In genomic region chr6:88465181-88465920, GRCm38 (mm10) we compare ENCODE assay signal across 1 mouse cellular context.
A peak's percentile ranks its signal among the peaks of the same experiment; 100 is the strongest.
TF ChIP-seq lines count a peak whose summit lies in the region.

Gene Ruvbl1, plus strand, starts transcription at chr6:88465409.

TF ChIP-seq in MEL, 35 proteins besides CTCF, POLR2A, EP300 and RAD21 (continued from another document):
- TF ChIP-seq USF2 (IDR thresholded peaks at IDR 0.05; ENCODE audit: borderline replicate concordance in 1 of 2, insufficient read depth in 1 of 2, low read depth in 1 of 2, low read length in 2 of 2) (no peak), GATA1 (IDR thresholded peaks at IDR 0.05; ENCODE audit: low read depth, low read length) (no peak), CHD1 (IDR thresholded peaks at IDR 0.05; ENCODE audit: low read depth, low read length) (no peak), TCF12 (IDR thresholded peaks at IDR 0.05; ENCODE audit: low read depth, low read length) (peak; percentile 59), ZNF384 (IDR thresholded peaks at IDR 0.05; ENCODE audit: low read depth, low read length) (no peak)
